Mouse (Mus musculus) urinary bladder, adult 18-20 months (tissue): ENCODE measurements around the gene Hist1h1c.
"Not testable (repeated sequence)": the region's sequence is repeated elsewhere in the genome, so short reads cannot be mapped to it uniquely, and the experiment has no call there.

ENCODE experiments used
- DNase-seq, 2 experiments: peaks; one replicate each; pipeline ENCODE4 v3.0.0; 2022; ENCODE audit warnings: low spot score in 2 of 2, mixed read lengths in 2 of 2

Hist1h1c gene

DNA sequence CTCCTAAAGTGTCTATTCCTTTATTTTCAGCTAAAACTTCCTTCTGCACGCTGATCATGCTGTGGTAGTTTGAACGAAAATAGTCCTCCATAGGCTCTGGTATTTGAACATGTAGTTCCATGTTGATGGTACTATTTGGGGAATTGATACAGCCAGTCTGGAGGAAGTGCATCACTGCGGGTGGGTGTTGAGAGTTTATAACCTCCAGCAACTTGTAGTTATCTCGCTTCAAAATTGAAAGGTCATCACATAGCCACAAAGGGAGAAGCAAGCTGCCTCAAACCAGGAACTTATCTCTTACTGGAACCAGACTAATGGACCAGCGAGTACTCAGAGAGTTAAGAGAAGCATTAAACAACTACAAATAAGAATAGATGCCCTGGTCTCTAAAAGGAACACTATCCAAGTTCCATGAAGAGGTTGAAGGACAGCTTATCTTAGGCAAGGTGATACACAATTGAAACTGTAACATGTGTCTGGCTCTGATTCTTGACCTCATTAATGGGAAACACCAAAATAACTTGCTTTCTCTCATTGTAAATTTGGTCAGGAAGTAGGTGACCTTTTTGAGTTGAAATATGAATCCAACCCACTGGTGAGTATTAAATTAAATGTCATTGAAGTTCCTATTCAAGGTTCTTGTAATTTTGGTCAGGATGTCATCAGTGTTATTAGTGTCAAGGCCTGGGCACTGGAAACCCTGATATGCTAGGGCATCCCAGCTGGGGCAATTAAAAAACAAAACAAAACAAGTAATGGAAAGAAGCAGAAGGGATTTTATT is 22.2 kb upstream of the Hist1h1c start:
- DNase-seq: no peak

DNA sequence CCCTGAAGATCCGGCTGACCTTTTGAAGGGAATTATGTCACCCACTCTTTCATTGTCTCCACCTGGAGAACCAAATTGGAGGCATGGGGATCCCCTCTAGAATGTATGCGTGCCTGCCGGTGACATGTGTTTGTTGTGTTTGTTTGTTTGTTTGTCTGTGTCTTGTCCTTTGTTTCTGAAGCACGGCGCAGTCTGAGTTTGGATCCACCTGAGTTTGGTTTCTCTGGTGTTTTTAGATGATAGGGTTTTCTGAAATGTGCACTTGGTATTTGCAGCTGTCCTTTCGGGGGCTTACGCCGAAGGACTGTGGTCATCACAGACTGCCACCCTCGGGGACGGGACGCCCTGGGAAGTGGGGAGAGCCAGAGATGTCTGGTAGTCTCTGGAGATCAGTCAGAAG is 21.4 kb upstream of the Hist1h1c start:
- DNase-seq: no peak

DNA sequence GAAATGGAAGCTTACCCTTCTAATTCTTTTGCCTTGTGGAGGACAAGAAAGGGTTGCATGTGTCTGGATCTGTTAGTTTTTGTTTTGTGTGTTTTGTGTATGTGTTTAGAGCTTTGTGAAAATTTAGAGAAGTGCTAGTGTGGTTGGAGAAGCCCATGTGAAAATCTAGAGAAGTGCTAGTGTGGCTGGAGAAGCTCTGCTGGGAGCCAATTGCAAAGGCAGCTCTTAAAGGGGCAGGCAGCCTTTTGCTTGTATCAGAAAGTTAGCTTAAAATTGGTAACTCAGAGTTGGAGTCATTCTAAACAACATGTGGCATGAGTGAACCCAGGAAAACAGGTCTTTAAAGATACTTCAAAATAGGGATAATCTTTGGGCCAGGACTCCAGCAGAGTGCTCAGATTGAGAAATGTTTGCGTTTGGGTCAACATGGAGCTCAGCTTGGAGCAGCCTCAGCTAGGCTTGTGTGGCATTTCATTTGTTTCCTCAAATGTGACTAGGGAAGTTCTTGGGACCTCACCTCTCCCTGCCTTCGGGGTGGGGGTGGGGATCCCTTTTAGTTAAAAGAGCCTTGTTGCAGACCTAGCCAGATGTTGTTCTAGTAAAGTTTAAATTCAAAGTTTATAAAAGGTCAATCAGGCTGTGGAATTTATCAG is 20.9 kb upstream of the Hist1h1c start:
- DNase-seq: not testable (repeated sequence)

DNA sequence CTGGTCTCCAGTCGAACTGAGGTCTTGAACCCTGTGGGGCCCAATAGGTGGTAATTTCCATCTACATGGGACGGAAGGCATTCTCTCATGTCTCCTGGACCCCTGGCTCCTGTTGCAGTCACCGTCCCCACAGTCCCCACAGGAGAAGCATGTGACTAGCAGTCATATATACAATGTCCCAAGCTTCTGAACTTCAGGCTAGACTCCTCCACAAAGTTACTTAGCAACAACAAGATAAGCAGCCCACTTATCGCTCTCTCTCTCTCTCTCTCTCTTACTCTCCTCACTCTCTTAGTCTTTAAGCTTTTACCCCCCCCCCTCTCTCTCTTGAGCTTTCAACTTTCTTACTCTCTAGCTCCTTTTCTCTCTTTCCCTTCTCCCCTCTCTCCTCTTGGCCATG is 14.4 kb upstream of the Hist1h1c start:
- no peak for DNase-seq

DNA sequence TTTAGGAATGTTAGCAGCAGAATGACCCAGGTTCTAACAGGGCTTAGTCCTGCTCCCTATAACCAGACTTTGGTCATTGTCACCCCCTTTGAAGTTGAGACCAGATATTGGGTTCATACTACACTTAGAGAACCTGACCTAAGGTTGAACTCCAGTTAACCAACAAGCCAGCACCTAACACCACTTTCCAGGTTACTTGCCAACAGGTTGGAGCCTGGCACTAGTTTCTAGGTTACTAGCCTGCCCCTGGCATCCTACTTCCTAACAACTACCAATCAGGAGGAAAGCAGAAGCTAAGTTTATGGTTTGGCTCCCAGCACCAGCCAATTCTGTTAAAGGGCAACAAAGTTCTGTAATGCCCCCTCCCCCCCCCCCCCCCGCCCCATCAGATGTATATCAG is 13.4 kb upstream of the Hist1h1c start:
- DNase-seq: no peak

DNA sequence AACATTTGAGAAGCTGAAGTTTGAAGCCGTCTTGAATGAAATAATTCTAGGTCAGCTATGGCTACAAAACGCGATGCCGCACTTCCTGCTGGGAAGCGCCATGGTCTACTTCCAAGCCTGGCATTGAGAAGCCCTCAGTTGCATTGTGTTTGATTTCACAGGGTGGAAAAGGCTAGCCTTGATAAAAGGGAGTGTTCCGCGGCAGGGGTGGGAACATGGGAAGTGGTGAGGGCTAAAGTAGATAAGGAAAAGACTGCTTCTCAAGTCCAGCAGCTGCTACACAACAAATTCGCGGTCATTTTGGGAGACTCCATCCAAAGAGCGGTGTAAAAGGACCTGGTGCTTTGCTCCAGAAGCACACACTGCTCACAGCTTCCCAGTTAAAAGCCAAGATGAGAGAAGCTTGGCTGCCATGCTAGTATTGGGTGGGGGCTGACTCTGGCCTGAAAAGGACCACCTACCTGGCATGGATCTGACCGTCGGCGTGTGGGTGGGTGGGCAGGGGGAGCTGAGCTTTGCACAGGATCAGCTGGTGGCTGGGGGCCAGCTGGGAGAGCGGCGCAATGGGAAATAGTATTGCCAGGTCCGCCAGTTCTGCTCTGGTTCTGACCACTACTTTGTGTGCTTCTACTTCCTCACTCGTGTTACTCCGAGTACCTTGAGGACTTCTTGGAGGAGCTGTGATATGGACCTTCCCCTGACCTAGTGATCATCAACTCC is 10.0 kb upstream of the Hist1h1c start:
- no peak for DNase-seq

DNA sequence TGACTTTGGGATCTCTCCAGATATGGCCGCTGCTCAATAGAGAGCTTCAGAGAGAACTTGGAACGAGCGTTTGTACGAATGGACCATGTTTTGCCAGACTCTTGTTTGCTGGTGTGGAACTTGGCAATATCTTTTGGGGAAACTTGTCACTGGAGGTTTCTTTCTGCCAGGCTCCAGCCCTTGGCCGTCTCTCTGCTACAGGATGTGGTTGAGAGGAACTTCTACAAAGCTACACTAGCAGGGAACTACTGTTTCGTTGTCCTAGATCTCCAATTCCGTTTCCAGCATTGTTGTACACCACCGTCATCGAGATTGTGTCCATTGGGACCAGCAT is 9.4 kb upstream of the Hist1h1c start:
- DNase-seq: no peak

DNA sequence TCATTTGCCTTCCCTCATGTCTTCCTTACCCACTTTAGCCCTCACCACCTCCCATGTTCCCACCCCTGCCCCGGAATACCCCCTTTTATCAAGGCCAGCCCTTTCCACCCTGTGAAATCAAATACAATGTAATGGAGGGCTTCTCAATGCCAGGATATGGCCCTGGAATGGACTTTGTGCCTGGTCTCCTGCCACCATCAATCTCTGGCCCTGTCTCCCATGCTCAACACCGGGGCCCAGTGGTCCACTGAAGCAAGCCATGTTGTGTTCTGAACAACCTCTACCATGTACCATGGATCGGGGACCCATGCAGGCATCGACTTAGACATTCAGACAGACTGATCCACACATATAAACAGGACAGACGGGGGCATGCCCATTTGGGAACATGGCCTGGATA is 8.9 kb upstream of the Hist1h1c start:
- no peak for DNase-seq

DNA sequence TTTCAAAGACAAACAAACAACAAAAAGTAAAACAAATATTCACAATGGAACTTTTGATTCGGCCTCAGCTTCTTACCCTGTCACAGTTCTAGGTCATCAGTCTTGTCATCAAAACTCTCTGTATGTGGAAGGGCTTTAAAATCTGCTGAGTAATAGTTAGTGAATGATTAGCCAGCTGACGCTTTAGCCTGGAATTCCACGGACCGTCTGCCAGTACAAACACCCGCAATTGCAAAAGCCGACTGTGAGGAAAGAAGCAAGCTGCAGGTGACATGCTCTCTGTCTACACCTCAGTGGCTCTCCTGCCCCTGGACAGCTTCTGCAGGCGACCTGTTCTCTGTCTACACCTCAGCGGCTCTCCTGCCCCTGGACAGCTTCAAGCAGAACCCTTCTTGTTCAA is 8.1 kb upstream of the Hist1h1c start:
- peak in 1 of 2 experiments; percentile 48 for DNase-seq

DNA sequence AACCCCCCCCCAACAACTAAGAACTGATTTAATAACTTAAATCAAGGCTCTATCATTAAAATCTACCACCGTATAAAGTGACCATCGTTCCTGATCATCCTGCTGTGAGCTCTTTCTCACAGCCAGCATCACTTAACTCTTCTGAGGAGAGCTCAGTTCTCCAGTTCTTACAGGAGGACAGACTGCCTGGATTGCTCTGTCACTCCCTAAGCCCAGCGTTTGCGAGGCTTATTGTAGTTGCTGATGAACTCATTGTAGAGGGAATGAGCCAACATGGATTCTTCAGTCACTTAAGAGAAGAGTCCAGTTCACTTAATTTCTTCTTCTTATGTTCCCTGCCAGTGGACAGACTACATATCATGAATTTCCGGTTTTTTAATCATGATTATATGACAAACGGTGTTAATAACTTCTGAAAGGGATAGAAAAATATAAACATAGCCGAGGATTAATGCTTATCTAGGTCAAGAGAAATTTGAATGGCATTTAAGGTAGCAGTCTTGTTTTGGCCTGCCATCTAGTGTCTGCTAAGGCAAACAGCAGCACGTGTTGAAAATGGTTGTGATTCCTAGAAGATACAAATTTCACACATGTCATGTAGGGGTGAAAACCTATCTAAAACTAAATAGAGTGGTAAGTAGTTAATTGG is 6.3 kb upstream of the Hist1h1c start:
- DNase-seq: no peak

DNA sequence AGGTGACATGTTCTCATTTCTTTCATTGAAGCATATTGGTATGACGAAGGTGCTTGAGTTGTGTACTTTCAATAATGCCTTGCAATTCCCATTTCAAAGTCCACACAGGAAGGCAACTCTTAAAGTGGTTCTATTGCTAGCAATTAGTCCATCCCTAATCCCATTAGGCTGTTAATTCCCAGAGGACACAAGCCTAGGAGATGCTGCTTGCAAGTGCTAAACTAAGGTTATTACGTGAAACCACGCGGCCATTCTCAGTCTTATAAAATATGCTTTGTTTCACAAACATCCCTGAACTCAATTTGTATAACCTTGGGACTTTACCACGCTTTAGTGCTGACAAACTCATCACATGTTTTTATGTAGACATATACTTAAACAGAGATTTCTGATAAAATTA is 1.5 kb upstream of the Hist1h1c start:
- no peak for DNase-seq

DNA sequence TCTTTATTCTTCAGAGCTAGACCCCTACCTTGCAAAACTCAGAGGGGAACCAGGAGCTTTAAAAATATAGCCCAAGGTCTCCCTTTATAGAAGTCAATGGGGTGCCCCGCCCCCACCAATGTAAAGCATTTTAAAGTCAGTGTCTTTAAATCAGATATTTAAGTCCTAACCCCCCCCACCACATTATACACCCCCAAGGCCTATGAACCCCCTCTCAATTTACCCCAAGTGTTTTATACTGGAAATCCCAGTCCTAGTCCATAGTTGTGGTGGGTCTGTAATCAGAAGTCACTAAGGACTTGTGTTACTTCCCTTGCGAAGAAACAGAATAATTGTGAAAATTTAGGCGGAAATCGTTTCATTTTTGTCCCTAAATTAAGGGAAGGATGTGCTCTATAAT is 567 bp upstream of the Hist1h1c start:
- DNase-seq: no peak

DNA sequence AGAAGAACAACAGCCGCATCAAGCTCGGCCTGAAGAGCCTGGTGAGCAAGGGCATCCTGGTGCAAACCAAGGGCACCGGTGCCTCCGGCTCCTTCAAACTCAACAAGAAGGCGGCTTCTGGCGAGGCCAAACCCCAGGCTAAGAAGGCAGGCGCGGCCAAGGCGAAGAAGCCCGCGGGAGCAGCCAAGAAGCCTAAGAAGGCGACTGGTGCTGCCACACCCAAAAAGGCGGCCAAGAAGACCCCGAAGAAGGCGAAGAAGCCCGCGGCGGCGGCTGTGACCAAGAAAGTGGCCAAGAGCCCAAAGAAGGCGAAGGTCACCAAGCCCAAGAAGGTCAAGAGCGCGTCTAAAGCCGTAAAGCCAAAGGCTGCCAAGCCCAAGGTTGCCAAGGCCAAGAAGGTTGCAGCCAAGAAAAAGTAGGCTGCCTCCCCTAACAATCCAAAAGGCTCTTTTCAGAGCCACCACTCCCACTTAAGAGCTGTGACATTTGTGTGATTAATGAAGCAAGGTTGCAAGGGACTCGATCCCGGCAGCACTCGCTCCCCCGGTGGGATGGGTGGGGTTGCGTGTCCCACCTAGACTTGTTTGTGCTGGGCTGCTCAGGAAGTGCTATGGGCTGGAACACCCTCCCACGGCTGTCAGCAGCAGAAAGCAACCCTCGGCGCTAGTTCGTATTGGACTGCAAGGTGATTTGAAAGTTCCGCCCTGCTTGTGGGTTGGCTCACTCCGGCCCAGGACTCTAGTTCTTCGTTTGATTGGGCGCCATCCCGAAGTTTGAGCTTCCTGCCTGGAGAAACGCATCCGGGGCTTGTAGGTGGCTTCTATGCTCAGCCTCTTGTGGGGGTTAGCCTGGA is 687 bp downstream of the Hist1h1c start:
- peak; percentile 79 to 95 for DNase-seq

DNA sequence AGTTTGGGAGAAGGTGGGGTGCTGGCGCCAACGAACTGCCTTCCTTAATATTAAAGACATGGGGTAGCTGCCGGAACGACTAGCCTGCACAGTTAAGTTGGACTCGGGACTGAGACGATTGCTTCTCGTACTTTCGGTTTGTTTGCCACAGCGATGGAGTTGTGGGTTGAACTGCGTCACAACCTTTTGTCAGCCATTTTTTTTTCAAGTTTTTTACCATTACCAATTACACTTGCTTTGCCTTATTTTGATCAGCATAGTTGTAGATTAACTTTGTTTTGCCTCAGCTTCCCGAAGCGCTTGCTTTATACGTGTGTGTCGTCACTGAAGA is 1.3 kb downstream of the Hist1h1c start:
- no peak for DNase-seq

DNA sequence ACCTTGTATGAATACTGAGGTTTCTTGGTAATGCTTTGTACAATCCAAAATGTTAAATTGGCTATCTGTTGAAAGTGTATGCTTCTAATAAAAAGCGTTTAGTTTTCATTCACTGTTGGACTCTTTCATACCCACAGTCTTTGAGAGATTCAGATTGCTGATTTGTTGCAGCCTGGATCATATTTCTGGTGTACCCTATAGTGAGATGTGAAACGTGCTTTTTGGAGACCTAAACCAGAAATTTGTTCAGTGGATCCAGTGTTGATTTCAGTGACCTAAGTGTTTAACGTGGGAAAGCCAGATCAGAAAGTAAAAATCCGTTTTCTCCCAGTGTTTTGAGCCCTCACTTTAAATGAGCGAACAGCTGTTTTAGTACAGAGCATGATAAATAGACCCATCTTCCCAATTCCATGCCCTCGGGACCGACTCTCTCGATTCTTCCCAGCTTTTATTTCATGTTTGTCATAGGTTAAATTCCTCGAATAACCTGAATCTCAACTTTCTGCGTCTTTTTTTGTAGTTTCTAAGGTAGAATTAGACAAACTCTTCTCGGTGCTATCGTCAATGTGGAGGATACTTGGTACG is 1.7 kb downstream of the Hist1h1c start:
- no peak for DNase-seq

DNA sequence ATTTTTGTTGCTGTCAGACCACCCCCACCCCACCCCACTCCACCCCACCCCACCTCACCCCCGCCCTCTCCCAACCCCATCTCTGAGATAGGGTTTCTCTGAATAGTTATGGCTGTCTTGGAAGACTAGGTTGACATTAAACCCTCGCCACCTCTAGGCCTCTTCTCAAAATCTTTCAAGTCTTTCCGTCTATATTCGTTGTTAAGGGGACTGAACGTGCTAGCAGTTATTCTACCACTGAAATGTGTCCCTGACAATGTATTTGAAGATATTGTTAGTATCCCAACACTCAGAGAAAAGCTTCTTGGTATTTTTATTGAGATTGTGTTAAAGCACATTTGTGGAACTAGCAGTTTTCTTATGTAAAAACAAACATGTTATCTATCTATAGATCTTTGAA is 2.3 kb downstream of the Hist1h1c start:
- no peak for DNase-seq

DNA sequence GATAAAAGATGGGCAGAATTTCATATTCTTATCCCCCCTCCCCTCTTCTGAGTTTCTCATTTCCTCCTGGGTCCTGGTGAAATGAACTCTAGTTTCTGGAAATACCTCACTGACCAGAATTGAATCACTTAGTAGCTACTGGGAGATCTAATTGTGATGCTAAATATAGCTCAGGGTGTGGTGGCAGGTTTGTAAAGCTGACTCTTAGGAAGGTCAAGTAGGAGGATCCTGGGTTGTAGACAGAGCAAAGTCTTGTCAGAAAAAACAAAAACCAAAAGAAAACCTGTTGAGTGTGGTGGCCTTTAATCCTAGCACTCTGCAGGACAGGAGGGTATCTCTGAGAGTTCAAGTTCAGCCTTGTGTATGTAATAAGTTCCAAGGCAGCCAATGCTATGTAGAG is 3.4 kb downstream of the Hist1h1c start:
- no peak for DNase-seq

DNA sequence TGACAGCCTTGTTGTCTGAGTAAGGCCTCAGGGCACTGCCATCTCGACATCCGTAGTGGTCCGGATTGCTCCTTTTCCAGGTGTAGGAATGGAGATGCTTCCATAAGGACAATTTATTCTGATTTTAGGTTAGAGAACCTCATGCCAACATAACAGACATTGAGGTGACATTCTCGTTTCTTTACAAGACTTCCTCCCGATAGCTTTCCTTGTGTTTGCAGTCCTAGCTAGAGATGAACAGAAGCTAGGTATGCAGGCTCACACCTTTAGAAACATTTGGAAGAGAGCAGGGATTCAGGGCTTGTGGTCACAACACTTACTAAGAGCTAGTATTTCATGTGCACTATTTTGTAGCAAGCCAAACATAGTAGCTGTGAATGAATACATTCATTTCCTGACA is 4.6 kb downstream of the Hist1h1c start:
- no peak for DNase-seq

DNA sequence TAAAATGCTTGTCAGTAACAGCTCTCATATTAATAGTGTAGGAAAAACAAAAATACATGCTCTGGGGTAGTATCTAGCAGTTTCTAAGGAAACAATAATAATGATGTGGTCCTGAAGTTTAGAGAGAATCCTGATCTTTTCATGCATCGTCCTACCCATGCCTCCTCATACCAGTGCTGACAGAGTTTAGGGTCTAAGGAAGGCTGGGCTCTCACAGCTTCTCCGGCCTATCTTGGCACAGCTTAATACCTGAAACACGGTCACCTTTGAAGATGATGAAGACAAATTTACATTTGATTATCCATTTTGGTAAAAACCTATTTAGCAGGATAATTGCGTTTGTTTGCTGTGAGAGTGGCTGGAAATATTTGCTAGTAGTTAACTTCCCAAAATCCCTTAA is 5.4 kb downstream of the Hist1h1c start:
- no peak for DNase-seq

DNA sequence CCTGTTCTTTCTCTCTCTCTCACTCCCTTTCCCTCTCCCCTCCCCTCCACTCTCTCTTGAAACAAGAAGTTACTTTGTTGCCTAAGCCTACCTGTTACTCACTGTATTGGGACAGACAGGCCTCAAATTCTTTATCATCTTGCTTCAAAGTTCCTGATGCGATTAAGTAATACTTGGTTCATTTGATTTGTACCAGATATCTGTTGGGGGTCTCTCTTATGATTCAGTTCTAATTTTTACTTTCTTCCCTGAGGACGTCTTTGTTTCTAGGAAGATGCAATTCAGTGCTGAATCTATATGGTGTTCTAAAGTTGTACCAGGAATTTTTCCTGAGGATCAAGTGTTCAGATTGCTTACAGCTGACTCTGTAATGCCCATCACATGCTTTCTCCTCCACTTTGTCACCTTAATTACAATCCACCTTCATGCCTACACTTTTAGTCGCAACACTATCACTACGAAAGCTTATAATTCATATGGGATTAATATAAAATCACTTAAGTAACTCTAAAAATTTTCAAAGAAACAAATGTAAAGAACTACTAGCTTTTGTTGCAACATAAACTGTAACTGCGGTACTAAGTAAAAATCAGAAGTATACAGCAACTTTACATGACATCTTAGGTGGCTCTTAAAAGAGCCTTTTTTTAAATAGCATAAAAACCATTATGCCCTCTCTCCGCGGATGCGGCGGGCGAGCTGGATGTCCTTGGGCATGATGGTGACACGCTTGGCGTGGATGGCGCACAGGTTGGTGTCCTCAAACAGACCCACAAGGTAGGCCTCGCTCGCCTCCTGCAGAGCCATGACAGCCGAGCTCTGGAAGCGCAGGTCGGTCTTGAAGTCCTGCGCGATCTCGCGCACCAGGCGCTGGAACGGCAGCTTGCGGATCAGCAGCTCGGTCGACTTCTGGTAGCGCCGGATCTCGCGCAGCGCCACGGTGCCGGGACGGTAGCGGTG is 6.1 kb downstream of the Hist1h1c start:
- DNase-seq: no peak
